Mouse (Mus musculus) splenic B cell, adult 2 months (primary cell): Measurements from ENCODE around the gene Pheta1.

ENCODE experiments used
- DNase-seq: peaks from one replicate; pipeline ENCODE4 v3.0.0-alpha.2; 2011; ENCODE audit warnings: low read depth, low spot score
- H3K27me3 ChIP-seq: 2 replicates; pipeline ENCODE4 v1.6.1; 2012; ENCODE audit warnings: mild to moderate bottlenecking, low read length, moderate library complexity, mixed read lengths; ENCODE audit not compliant: control insufficient read depth, poor library complexity, insufficient read depth, severe bottlenecking
- H3K36me3 ChIP-seq: 2 replicates; pipeline ENCODE4 v1.6.1; 2012; ENCODE audit warnings: mild to moderate bottlenecking, low read length, moderate library complexity, mixed read lengths; ENCODE audit not compliant: control insufficient read depth, poor library complexity, insufficient read depth, severe bottlenecking

Gene Pheta1

GRCm38 (mm10) chr5:121820161-121820560 is 28.6 kb upstream of the Pheta1 start:
- Histone ChIP-seq H3K27me3 (no peaks in the 10 kb centered on the region), H3K36me3 (peaks cover 26% of the 10 kb centered on the region)
- no peak for DNase-seq

GRCm38 (mm10) chr5:121820657-121821056 is 28.1 kb upstream of the Pheta1 start:
- DNase-seq = no peak
- Histone ChIP-seq H3K27me3 (no peaks in the 10 kb centered on the region), H3K36me3 (peaks cover 30% of the 10 kb centered on the region)

GRCm38 (mm10) chr5:121821116-121821515 is 27.7 kb upstream of the Pheta1 start:
- DNase-seq = no peak
- Histone ChIP-seq H3K27me3 (no peaks in the 10 kb centered on the region), H3K36me3 (peaks cover 30% of the 10 kb centered on the region)

GRCm38 (mm10) chr5:121821552-121821951 is 27.2 kb upstream of the Pheta1 start:
- peaks cover 30% of the 10 kb centered on the region for H3K36me3 ChIP-seq
- H3K27me3 ChIP-seq = no peaks in the 10 kb centered on the region
- DNase-seq = no peak

GRCm38 (mm10) chr5:121822786-121823505 is 25.8 kb upstream of the Pheta1 start:
- H3K36me3 ChIP-seq = peaks cover 24% of the 10 kb centered on the region
- no peaks in the 10 kb centered on the region for H3K27me3 ChIP-seq
- no peak for DNase-seq

- Histone ChIP-seq H3K36me3 (peaks cover 28% of the 10 kb centered on the region), H3K27me3 (no peaks in the 10 kb centered on the region)
- no peak for DNase-seq
These were observed 25.1 kb upstream of the Pheta1 start for GRCm38 (mm10) chr5:121823668-121824067.

- peaks cover 32% of the 10 kb centered on the region for H3K36me3 ChIP-seq
- no peak for DNase-seq
These were observed 24.7 kb upstream of the Pheta1 start for GRCm38 (mm10) chr5:121824121-121824520.

GRCm38 (mm10) chr5:121825606-121826005 is 23.2 kb upstream of the Pheta1 start:
- no peak for DNase-seq
- Histone ChIP-seq H3K36me3 (peaks cover 33% of the 10 kb centered on the region), H3K27me3 (no peaks in the 10 kb centered on the region)

More at GRCm38 (mm10) chr5:121824121-121824520, 24.7 kb upstream of the Pheta1 start:
- no peaks in the 10 kb centered on the region for H3K27me3 ChIP-seq

GRCm38 (mm10) chr5:121827876-121828275 is 20.9 kb upstream of the Pheta1 start:
- H3K27me3 ChIP-seq = no peaks in the 10 kb centered on the region
- DNase-seq = no peak

GRCm38 (mm10) chr5:121828491-121829432 is 20.0 kb upstream of the Pheta1 start:
- peaks cover 24% of the 10 kb centered on the region for H3K36me3 ChIP-seq
- no peak for DNase-seq
- no peaks in the 10 kb centered on the region for H3K27me3 ChIP-seq

More at GRCm38 (mm10) chr5:121827876-121828275, 20.9 kb upstream of the Pheta1 start:
- peaks cover 26% of the 10 kb centered on the region for H3K36me3 ChIP-seq

GRCm38 (mm10) chr5:121831002-121831601 is 17.7 kb upstream of the Pheta1 start:
- Histone ChIP-seq H3K27me3 (no peaks in the 10 kb centered on the region), H3K36me3 (peaks cover 15% of the 10 kb centered on the region)
- no peak for DNase-seq

- peaks cover 11% of the 10 kb centered on the region for H3K36me3 ChIP-seq
- DNase-seq = no peak
- no peaks in the 10 kb centered on the region for H3K27me3 ChIP-seq
These were observed 16.2 kb upstream of the Pheta1 start for GRCm38 (mm10) chr5:121832376-121833155.

- DNase-seq = no peak
- H3K27me3 ChIP-seq = no peaks in the 10 kb centered on the region
These were observed 15.6 kb upstream of the Pheta1 start for GRCm38 (mm10) chr5:121833159-121833558.

GRCm38 (mm10) chr5:121833572-121834240 is 15.1 kb upstream of the Pheta1 start:
- H3K36me3 ChIP-seq = peaks cover 5% of the 10 kb centered on the region
- peak; percentile 96 for DNase-seq
- H3K27me3 ChIP-seq = no peaks in the 10 kb centered on the region

More at GRCm38 (mm10) chr5:121833159-121833558, 15.6 kb upstream of the Pheta1 start:
- H3K36me3 ChIP-seq = peaks cover 10% of the 10 kb centered on the region
